In the genomic region with DNA sequence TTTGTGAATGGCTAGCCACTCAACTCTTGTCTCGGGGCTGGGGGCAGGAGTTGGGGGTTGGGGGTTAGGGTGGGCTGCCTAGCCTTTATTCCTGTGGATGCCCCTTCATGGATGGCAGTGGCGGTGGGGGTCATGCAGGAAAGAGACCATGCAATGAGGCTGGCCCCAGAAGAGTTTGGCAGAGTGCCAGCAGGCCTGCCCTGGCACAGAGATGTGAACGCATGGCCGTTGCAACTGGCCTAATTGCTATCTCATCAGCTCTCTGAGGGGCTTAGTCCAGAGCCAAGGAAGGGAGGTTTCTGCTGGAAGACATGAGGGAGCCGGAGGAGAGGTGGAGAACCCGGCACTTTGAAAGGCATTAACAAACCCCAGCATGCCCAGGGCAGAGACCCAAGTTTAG, we compare ENCODE assay signal across 27 mouse cellular contexts. TPM values are rescaled to one million over a fixed set of nuclear protein-coding genes. Genes with fewer than 3 reads are reported as not detected.
DNase-seq lines count a peak whose midpoint lies in the region; ATAC-seq and TF ChIP-seq lines count a peak whose summit lies in the region.
"Had no signal": no experiment of that assay in that cellular context is flagged by ENCODE, and none has a peak within 500 bp of the region (broad histone marks: within the 10 kb centered on the region; RNA-seq: fewer than 3 reads in every experiment).

No protein-coding gene starts in this region.

- TF ChIP-seq POLR2A in brain, embryonic 14.5 days (IDR thresholded peaks at IDR 0.05; ENCODE audit: borderline replicate concordance, extremely low read depth, insufficient read depth, insufficient read length, poor library complexity, severe bottlenecking) = no peak

- H3K4me2 ChIP-seq in hindbrain, embryonic 16.5 days (ENCODE audit: low read length) = no peak overlapping the region
- H3K4me2 ChIP-seq: embryonic facial prominence, embryonic 12.5 days; embryonic facial prominence, embryonic 15.5 days; forebrain, embryonic 12.5 days; heart, embryonic 13.5 days; hindbrain, embryonic 12.5 days; hindbrain, embryonic 15.5 days; intestine, embryonic 15.5 days had no signal

- peak; percentile 32; the same call in 1 of the 2 replicates for ATAC-seq in hindbrain, embryonic 16.5 days
- ATAC-seq: forebrain, embryonic 16.5 days; intestine, embryonic 15.5 days; Patski had no signal

- DNase-seq in cerebellum, postnatal 10 days = peak; percentile 77
- no peak for DNase-seq in cerebellum, adult 9-10 months
- no peak for DNase-seq in hindbrain, embryonic 10.5 days (ENCODE audit: low spot score)
- DNase-seq in retina, postnatal 1 day = peak; percentile 83
- no peak for DNase-seq in retina, embryonic 14.5 days (ENCODE audit: low spot score)
- peak; percentile 46 for DNase-seq in brain, embryonic 14.5 days (ENCODE audit: low read depth)
- DNase-seq: adrenal gland, postnatal 14 days; B cell, adult 2 months; cerebellum, adult 2 months; gastrocnemius, postnatal 10 days; gastrocnemius, postnatal 36 days; heart, adult 2 months; heart, postnatal 14 days; heart, postnatal 4 days had no signal

- H3K36me3 ChIP-seq in hindbrain, embryonic 16.5 days (ENCODE audit: control insufficient read depth, insufficient read depth, low read length) = no peaks in the 10 kb centered on the region
- H3K36me3 ChIP-seq in hindbrain, embryonic 10.5 days = no peaks in the 10 kb centered on the region
- H3K36me3 ChIP-seq: embryonic facial prominence, embryonic 12.5 days; embryonic facial prominence, embryonic 15.5 days; forebrain, embryonic 12.5 days; G1E; heart, embryonic 10.5 days; heart, embryonic 13.5 days; hindbrain, embryonic 12.5 days; hindbrain, embryonic 15.5 days; intestine, embryonic 15.5 days had no signal

- H3K4me1 ChIP-seq in hindbrain, embryonic 16.5 days (ENCODE audit: control insufficient read depth, insufficient read depth, low read depth, low read length) = no peaks in the 10 kb centered on the region; the same call in 1 of the 2 replicates
- peaks cover 19% of the 10 kb centered on the region for H3K4me1 ChIP-seq in hindbrain, embryonic 10.5 days (replicated peaks)

- no peak for TF ChIP-seq CTCF in brain, embryonic 14.5 days (IDR thresholded peaks at IDR 0.05; ENCODE audit: borderline replicate concordance, extremely low read depth, insufficient read depth, insufficient read length)

- WGBS in hindbrain, embryonic 16.5 days = 51% methylated on average over 6 of the region's 6 CpGs
- WGBS in hindbrain, embryonic 10.5 days = 89% methylated on average over 6 of the region's 6 CpGs

- no peak overlapping the region for H3K9ac ChIP-seq in hindbrain, embryonic 16.5 days (ENCODE audit: low read depth, low read length)
- H3K9ac ChIP-seq: embryonic facial prominence, embryonic 12.5 days; embryonic facial prominence, embryonic 15.5 days; forebrain, embryonic 12.5 days; heart, embryonic 13.5 days; hindbrain, embryonic 12.5 days; hindbrain, embryonic 15.5 days; intestine, embryonic 15.5 days had no signal

- no peaks in the 10 kb centered on the region for H3K9me3 ChIP-seq in hindbrain, embryonic 16.5 days (ENCODE audit: control insufficient read depth, low read length)
- no peaks in the 10 kb centered on the region for H3K9me3 ChIP-seq in hindbrain, embryonic 10.5 days
- H3K9me3 ChIP-seq: embryonic facial prominence, embryonic 12.5 days; embryonic facial prominence, embryonic 15.5 days; forebrain, embryonic 12.5 days; G1E; heart, embryonic 10.5 days; heart, embryonic 13.5 days; hindbrain, embryonic 12.5 days; hindbrain, embryonic 15.5 days; intestine, embryonic 15.5 days had no signal

- H3K4me3 ChIP-seq in hindbrain, embryonic 16.5 days (ENCODE audit: low read length) = no peak overlapping the region
- H3K4me3 ChIP-seq in hindbrain, embryonic 10.5 days = no peak overlapping the region
- H3K4me3 ChIP-seq: embryonic facial prominence, embryonic 12.5 days; embryonic facial prominence, embryonic 15.5 days; forebrain, embryonic 12.5 days; heart, adult 2 months; heart, embryonic 10.5 days; heart, embryonic 13.5 days; hindbrain, embryonic 12.5 days; hindbrain, embryonic 15.5 days; intestine, embryonic 15.5 days had no signal

- H3K27me3 ChIP-seq in hindbrain, embryonic 16.5 days (replicated peaks; ENCODE audit: control insufficient read depth, insufficient read depth, low read length) = peaks cover 3% of the 10 kb centered on the region
- H3K27me3 ChIP-seq in hindbrain, embryonic 10.5 days (ENCODE audit: insufficient read depth, poor library complexity, severe bottlenecking) = peaks cover 97% of the 10 kb centered on the region
- H3K27me3 ChIP-seq: CH12.LX, Patski had no signal

- H3K27ac ChIP-seq in hindbrain, embryonic 16.5 days (ENCODE audit: low read depth, low read length) = no peak overlapping the region
- H3K27ac ChIP-seq in hindbrain, embryonic 10.5 days = no peak overlapping the region
- H3K27ac ChIP-seq: embryonic facial prominence, embryonic 12.5 days; embryonic facial prominence, embryonic 15.5 days; forebrain, embryonic 12.5 days; heart, adult 2 months; heart, embryonic 10.5 days; heart, embryonic 13.5 days; hindbrain, embryonic 12.5 days; hindbrain, embryonic 15.5 days; intestine, embryonic 15.5 days had no signal

RNA-seq across cellular contexts. Expression of gene Pja1, which starts 33.3 kb away (rescaled TPM):
- 365 and 381 TPM in 2 replicates for polyA plus RNA-seq in hindbrain, embryonic 16.5 days (2015; fragmentation: Nextera tagmentation; extraction: Ambion mirVana)
- polyA plus RNA-seq in hindbrain, embryonic 10.5 days (2016; fragmentation: Nextera tagmentation; extraction: Ambion mirVana) = 188 and 192 TPM in 2 replicates
- 241 and 242 TPM in 2 replicates for polyA plus RNA-seq in brain, embryonic 14.5 days (2012; rRNA removed)

Comparison
In these comparisons a context has a peak if more than half of its experiments do, and no peak if none do; other contexts are left out.
1. DNase-seq: peak in cerebellum, postnatal 10 days (2 of 2), retina, postnatal 1 day (single experiment) and brain, embryonic 14.5 days (single experiment); none in cerebellum, adult 9-10 months (single experiment), hindbrain, embryonic 10.5 days (single experiment) and retina, embryonic 14.5 days (single experiment).